Mouse (Mus musculus) CH12.LX (cell line): ENCODE measurements at regions not wholly inside any gene's neighbourhood (a gene's known extent, or its start where the extent isn't known, plus 50 kb on each side); places are given as distances from the start of the nearest gene placed in this dataset.

Experiments used
- DNase-seq: peaks from one replicate; pipeline ENCODE4 v3.0.0-alpha.2; 2013; ENCODE audit errors: extremely low read depth
- H3K27ac ChIP-seq: 2 replicates; pipeline ENCODE4 v1.5.1; 2012; ENCODE audit warnings: low read depth, mild to moderate bottlenecking, control low read depth, moderate library complexity; ENCODE audit not compliant: insufficient read depth
- H3K27me3 ChIP-seq: replicated peaks from 2 replicates; pipeline ENCODE3; 2012; ENCODE audit warnings: inconsistent platforms
- H3K36me3 ChIP-seq, 2 experiments: replicated peaks in 1 of 2; 2 replicates each; pipeline versions ENCODE3 to v1.6.1; 2012; ENCODE audit warnings: inconsistent platforms in 1 of 2, low read length in 1 of 2, mild to moderate bottlenecking in 1 of 2, mixed read lengths in 1 of 2, moderate library complexity in 1 of 2; ENCODE audit not compliant: control insufficient read depth in 1 of 2, insufficient read depth in 1 of 2
- H3K4me1 ChIP-seq, 2 experiments: 2 replicates each; pipeline ENCODE4 v1.6.1; 2012; ENCODE audit warnings: inconsistent platforms in 1 of 2, moderate library complexity in 1 of 2; ENCODE audit not compliant: insufficient read depth in 2 of 2, control insufficient read depth in 1 of 2
- H3K4me2 ChIP-seq: 2 replicates; pipeline ENCODE4 v1.6.1; 2012; ENCODE audit warnings: low read depth, mild to moderate bottlenecking, control low read depth; ENCODE audit not compliant: poor library complexity, insufficient read depth, severe bottlenecking
- H3K4me3 ChIP-seq, 3 experiments: fragments of 150-350 bp in 1 of 3; sonication (generic) in 1 of 3; replicated peaks in 1 of 3; 2 replicates each; pipeline versions ENCODE3 to v1.5.1; 2011 to 2012; ENCODE audit warnings: low read depth in 2 of 3, low read length in 2 of 3, mild to moderate bottlenecking in 2 of 3, moderate library complexity in 2 of 3, control low read depth in 1 of 3, improper control_type of control experiment in 1 of 3, inconsistent platforms in 1 of 3, mixed read lengths in 1 of 3; ENCODE audit not compliant: poor library complexity in 1 of 3
- H3K79me2 ChIP-seq: replicated peaks from 2 replicates; pipeline ENCODE4 v1.6.1; 2012; ENCODE audit warnings: mild to moderate bottlenecking, moderate library complexity; ENCODE audit not compliant: control insufficient read depth, poor library complexity, insufficient read depth, severe bottlenecking; ENCODE audit errors: extremely low read depth
- H3K9ac ChIP-seq: 2 replicates; pipeline ENCODE4 v1.6.1; 2012; ENCODE audit warnings: low read depth, mild to moderate bottlenecking, control low read depth, moderate library complexity; ENCODE audit not compliant: insufficient read depth
- H3K9me3 ChIP-seq: replicated peaks from 2 replicates; pipeline ENCODE3; 2012; ENCODE audit warnings: low read length, inconsistent platforms, mixed read lengths
- BHLHE40 ChIP-seq: IDR thresholded peaks from 2 replicates; pipeline ENCODE4 v1.6.1; 2011; ENCODE audit warnings: mild to moderate bottlenecking, low read depth, low read length, improper control_type of control experiment
- CHD1 ChIP-seq: IDR thresholded peaks from 2 replicates; pipeline ENCODE4 v1.6.1; 2012; ENCODE audit warnings: low read depth, low read length, improper control_type of control experiment, inconsistent platforms
- E2F4 ChIP-seq: IDR thresholded peaks from 2 replicates; pipeline ENCODE4 v1.6.1; 2011; ENCODE audit warnings: low read depth, low read length, improper control_type of control experiment; ENCODE audit not compliant: insufficient replicate concordance
- ELF1 ChIP-seq: IDR thresholded peaks from 2 replicates; pipeline ENCODE4 v1.6.1; 2014; ENCODE audit warnings: low read depth, mild to moderate bottlenecking, inconsistent platforms, low read length, improper control_type of control experiment
- EP300 ChIP-seq: IDR thresholded peaks from 2 replicates; pipeline ENCODE4 v1.6.1; 2011; ENCODE audit warnings: low read length, improper control_type of control experiment
- GABPA ChIP-seq: IDR thresholded peaks from 2 replicates; pipeline ENCODE4 v1.6.1; 2012; ENCODE audit warnings: low read depth, low read length, improper control_type of control experiment, inconsistent platforms; ENCODE audit not compliant: insufficient replicate concordance
- HCFC1 ChIP-seq: IDR thresholded peaks from 2 replicates; pipeline ENCODE4 v1.6.1; 2012; ENCODE audit warnings: low read depth, mild to moderate bottlenecking, inconsistent platforms, low read length, improper control_type of control experiment
- JUN ChIP-seq: IDR thresholded peaks from 2 replicates; pipeline ENCODE4 v1.6.1; 2011; ENCODE audit warnings: low read depth, mild to moderate bottlenecking, low read length, improper control_type of control experiment, moderate library complexity; ENCODE audit not compliant: insufficient read depth
- JUND ChIP-seq: conservative IDR thresholded peaks from 2 replicates; pipeline ENCODE4 v1.6.1; 2011; ENCODE audit warnings: low read depth, low read length, improper control_type of control experiment
- MAFK ChIP-seq: IDR thresholded peaks from 2 replicates; pipeline ENCODE4 v1.6.1; 2011; ENCODE audit warnings: low read length, improper control_type of control experiment; ENCODE audit not compliant: insufficient replicate concordance
- MEF2A ChIP-seq: IDR thresholded peaks from 2 replicates; pipeline ENCODE4 v1.6.1; 2014; ENCODE audit warnings: low read depth, mild to moderate bottlenecking, inconsistent platforms, low read length, improper control_type of control experiment, borderline replicate concordance
- MYC ChIP-seq: IDR thresholded peaks from 2 replicates; pipeline ENCODE4 v1.6.1; 2011; ENCODE audit warnings: low read depth, mild to moderate bottlenecking, improper control_type of control experiment, low read length
- NELFE ChIP-seq: IDR thresholded peaks from 2 replicates; pipeline ENCODE4 v1.6.1; 2011; ENCODE audit warnings: low read depth, low read length, improper control_type of control experiment
- POLR2A ChIP-seq: IDR thresholded peaks from 2 replicates; pipeline ENCODE4 v1.6.1; 2011; ENCODE audit warnings: low read depth, mild to moderate bottlenecking, improper control_type of control experiment, low read length
- POLR2AphosphoS2 ChIP-seq: IDR thresholded peaks from 2 replicates; pipeline ENCODE4 v1.6.1; 2011; ENCODE audit warnings: low read depth, low read length, improper control_type of control experiment
- RAD21 ChIP-seq: IDR thresholded peaks from 2 replicates; pipeline ENCODE4 v1.6.1; 2011; ENCODE audit warnings: low read depth, mild to moderate bottlenecking, low read length, improper control_type of control experiment, moderate library complexity
- TCF12 ChIP-seq: IDR thresholded peaks from 2 replicates; pipeline ENCODE4 v1.6.1; 2014; ENCODE audit warnings: low read depth, mild to moderate bottlenecking, inconsistent platforms, low read length, improper control_type of control experiment
- UBTF ChIP-seq: IDR thresholded peaks from 2 replicates; pipeline ENCODE4 v1.6.1; 2012; ENCODE audit warnings: low read depth, mild to moderate bottlenecking, inconsistent platforms, low read length, improper control_type of control experiment, moderate library complexity
- USF1 ChIP-seq: IDR thresholded peaks from 2 replicates; pipeline ENCODE4 v1.6.1; 2014; ENCODE audit warnings: low read depth, mild to moderate bottlenecking, inconsistent platforms, low read length, improper control_type of control experiment
- USF2 ChIP-seq: conservative IDR thresholded peaks from 2 replicates; pipeline ENCODE4 v1.6.1; 2011; ENCODE audit warnings: low read depth, low read length, improper control_type of control experiment
- ZMIZ1 ChIP-seq: IDR thresholded peaks from 2 replicates; pipeline ENCODE4 v1.6.1; 2012; ENCODE audit warnings: low read depth, mild to moderate bottlenecking, inconsistent platforms, low read length, improper control_type of control experiment
- ZNF384 ChIP-seq: IDR thresholded peaks from 2 replicates; pipeline ENCODE4 v1.6.1; 2012; ENCODE audit warnings: low read depth, low read length, improper control_type of control experiment, inconsistent platforms
- dilution Hi-C: fragments of 300-500 bp; cut with MboI; formaldehyde crosslinking; loops from 2 replicates; pipeline ENCODE4 v1.14.3; 2020; ENCODE audit warnings: low sequenced_read_pairs; ENCODE audit not compliant: extremely low pct_unique_long_range_greater_than_20kb, extremely low pct_ligation_motif_present
- in situ Hi-C: fragments of 300-500 bp; cut with MboI; formaldehyde crosslinking; loops from 3 replicates; pipeline ENCODE4 v1.14.3; 2019; ENCODE audit warnings: low sequenced_read_pairs, low pct_ligation_motif_present, low pct_unique_long_range_greater_than_20kb, mixed read lengths

GRCm38 (mm10) chr10:95093266-95093665 is 148.6 kb upstream of the Plxnc1 start:
- no peak for DNase-seq
- Histone ChIP-seq H3K4me2 (no peak overlapping the region), H3K36me3 (no peaks in the 10 kb centered on the region), H3K79me2 (no peaks in the 10 kb centered on the region), H3K9me3 (no peaks in the 10 kb centered on the region), H3K4me3 (no peak overlapping the region), H3K9ac (no peak overlapping the region), H3K4me1 (no peaks in the 10 kb centered on the region), H3K27ac (no peak overlapping the region), H3K27me3 (no peaks in the 10 kb centered on the region)
- dilution Hi-C loops (no loop called here), in situ Hi-C loops (loop anchor here (5.0 to 25.0 kb wide), 5 partner anchors 101 to 794 kb away; no protein-coding TSS in a partner anchor)
- no peak for TF ChIP-seq JUND
- TF ChIP-seq USF1: no peak
- TF ChIP-seq ELF1: no peak
- no peak for TF ChIP-seq BHLHE40
- no peak for TF ChIP-seq ZNF384
- no peak for TF ChIP-seq POLR2AphosphoS2
- no peak for TF ChIP-seq TCF12
- TF ChIP-seq ZMIZ1: no peak
- no peak for TF ChIP-seq GABPA

GRCm38 (mm10) chr10:95091086-95091485 is 146.5 kb upstream of the Plxnc1 start:
- in situ Hi-C loops: loop anchor here (5.0 to 25.0 kb wide), 5 partner anchors 99 to 796 kb away; no protein-coding TSS in a partner anchor
- no peak overlapping the region for H3K4me2 ChIP-seq
- H3K27ac ChIP-seq: no peak overlapping the region
- dilution Hi-C loops: no loop called here
- no peak for DNase-seq
- peaks cover under 1 to 12% of the 10 kb centered on the region in 2 experiments; a peak in 2 of 4 replicates for H3K4me1 ChIP-seq
- H3K36me3 ChIP-seq: no peaks in the 10 kb centered on the region
- no peaks in the 10 kb centered on the region for H3K27me3 ChIP-seq
- no peaks in the 10 kb centered on the region for H3K9me3 ChIP-seq
- TF ChIP-seq RAD21 (no peak), JUN (no peak), MYC (no peak), HCFC1 (no peak), GABPA (no peak), E2F4 (no peak)
- no peak overlapping the region for H3K9ac ChIP-seq
- no peaks in the 10 kb centered on the region for H3K79me2 ChIP-seq
- no peak overlapping the region for H3K4me3 ChIP-seq

GRCm38 (mm10) chr10:95090641-95091040 is 146.0 kb upstream of the Plxnc1 start:
- H3K9ac ChIP-seq: no peak overlapping the region
- H3K27me3 ChIP-seq: no peaks in the 10 kb centered on the region
- no peaks in the 10 kb centered on the region for H3K9me3 ChIP-seq
- H3K4me3 ChIP-seq: no peak overlapping the region
- no peak for DNase-seq
- in situ Hi-C loops (loop anchor here (5.0 to 25.0 kb wide), 5 partner anchors 98 to 797 kb away; no protein-coding TSS in a partner anchor), dilution Hi-C loops (no loop called here)
- H3K4me1 ChIP-seq: peaks cover 5 to 17% of the 10 kb centered on the region in 2 experiments
- no peaks in the 10 kb centered on the region for H3K36me3 ChIP-seq
- no peak overlapping the region for H3K4me2 ChIP-seq
- no peak overlapping the region for H3K27ac ChIP-seq
- TF ChIP-seq POLR2A: no peak
- TF ChIP-seq USF2: no peak
- TF ChIP-seq UBTF: no peak
- no peak for TF ChIP-seq MAFK
- TF ChIP-seq TCF12: no peak
- TF ChIP-seq NELFE: no peak
- no peak for TF ChIP-seq EP300
- no peak for TF ChIP-seq MEF2A
- TF ChIP-seq BHLHE40: no peak
- TF ChIP-seq CHD1: no peak
- no peaks in the 10 kb centered on the region for H3K79me2 ChIP-seq
